Mouse (Mus musculus) E14TG2a.4 (cell line): ENCODE measurements around the gene Tjp2.

Experiments used
- H3K27me3 ChIP-seq: 2 replicates; pipeline ENCODE4 v1.6.1; 2014; ENCODE audit warnings: low read length, control low read depth; ENCODE audit not compliant: insufficient read depth
- H3K36me3 ChIP-seq: 2 replicates; pipeline ENCODE4 v1.6.1; 2014; ENCODE audit warnings: low read length, control low read depth; ENCODE audit not compliant: insufficient read depth
- H3K4me1 ChIP-seq: replicated peaks from 2 replicates; pipeline ENCODE4 v1.6.1; 2014; ENCODE audit warnings: low read depth, low read length, control low read depth
- H3K4me3 ChIP-seq: replicated peaks from 2 replicates; pipeline ENCODE4 v1.5.1; 2014; ENCODE audit warnings: mild to moderate bottlenecking, low read length
- H3K9me3 ChIP-seq: 2 replicates; pipeline ENCODE4 v1.6.1; 2014; ENCODE audit warnings: low read length, control low read depth
- CTCF ChIP-seq: conservative IDR thresholded peaks from 2 replicates; pipeline ENCODE4 v1.5.1; 2014; ENCODE audit warnings: low read length
- NANOG ChIP-seq: IDR thresholded peaks from 2 replicates; pipeline ENCODE4 v1.6.1; 2014; ENCODE audit warnings: borderline replicate concordance, low read length, mixed read lengths
- POU5F1 ChIP-seq: IDR thresholded peaks from 2 replicates; pipeline ENCODE4 v1.6.1; 2014; ENCODE audit warnings: low read length, borderline replicate concordance

The Tjp2 gene

DNA sequence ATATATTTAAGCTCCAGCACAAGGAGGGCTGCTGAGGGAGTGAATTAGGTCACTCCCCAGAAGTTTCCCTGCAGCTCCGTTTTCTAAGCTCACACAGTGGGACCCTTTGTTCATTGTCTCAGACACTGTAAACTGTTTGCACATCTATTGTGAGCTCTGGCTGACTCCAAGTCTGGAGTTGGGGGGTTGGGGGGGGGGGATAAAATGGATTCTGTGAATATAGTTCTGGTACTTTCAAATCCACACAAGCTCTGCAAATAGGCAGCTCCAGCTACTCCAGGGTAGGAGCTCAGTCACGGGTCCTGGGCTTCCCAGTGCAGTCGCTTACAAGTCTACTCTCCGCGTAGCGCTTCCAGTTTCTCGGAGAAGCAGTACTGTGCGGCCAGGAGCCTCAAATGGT is 64.4 kb downstream of the Tjp2 start:
- Histone ChIP-seq H3K4me1 (peaks cover 84% of the 10 kb centered on the region), H3K36me3 (peaks cover 34% of the 10 kb centered on the region), H3K27me3 (no peaks in the 10 kb centered on the region), H3K9me3 (no peaks in the 10 kb centered on the region), H3K4me3 (no peak overlapping the region)
- TF ChIP-seq CTCF (no peak), NANOG (no peak), POU5F1 (no peak)

DNA sequence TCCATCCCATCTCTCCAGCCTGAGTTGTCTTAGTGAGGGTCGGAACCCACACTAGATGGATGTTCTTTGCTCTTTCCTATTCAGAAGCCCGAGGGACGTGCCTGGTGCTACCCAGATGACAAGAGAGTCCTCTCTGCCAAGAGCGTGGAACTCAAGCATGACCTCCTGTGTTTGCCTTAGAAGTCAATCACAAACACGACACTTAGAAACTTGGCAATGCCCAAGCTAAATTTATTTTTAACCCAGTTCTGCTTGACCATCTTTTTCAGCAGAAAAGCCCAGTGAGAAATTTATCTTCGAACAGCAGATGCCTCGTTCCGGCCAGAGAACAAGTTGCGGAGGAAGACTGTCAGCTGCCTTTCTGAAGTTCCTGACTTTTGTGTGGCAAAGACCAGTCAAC is 65.1 kb downstream of the Tjp2 start:
- H3K36me3 ChIP-seq: peaks cover 39% of the 10 kb centered on the region
- peaks cover 82% of the 10 kb centered on the region for H3K4me1 ChIP-seq
- no peaks in the 10 kb centered on the region for H3K9me3 ChIP-seq
- TF ChIP-seq CTCF (no peak), POU5F1 (no peak), NANOG (no peak)
- no peaks in the 10 kb centered on the region for H3K27me3 ChIP-seq
- no peak overlapping the region for H3K4me3 ChIP-seq

DNA sequence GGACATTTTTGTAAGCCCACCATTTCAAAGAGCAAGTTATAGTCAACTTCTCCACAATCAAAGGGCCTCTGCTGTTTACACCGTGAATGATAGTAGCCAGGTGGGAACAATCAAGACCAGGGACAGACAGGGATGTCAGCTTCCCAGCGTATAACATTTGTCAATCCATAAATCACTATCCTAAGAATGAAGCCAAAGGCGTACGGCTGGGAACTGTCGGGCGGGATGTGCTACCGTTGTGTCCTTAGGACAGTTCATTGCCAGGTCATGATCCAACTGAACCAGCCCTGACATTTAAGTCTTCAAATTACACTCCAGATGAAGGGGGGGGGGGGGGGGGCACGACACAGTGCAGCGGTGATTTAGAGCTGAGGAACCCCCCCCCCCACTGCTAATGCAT is 65.5 kb downstream of the Tjp2 start:
- H3K4me3 ChIP-seq: no peak overlapping the region
- TF ChIP-seq NANOG (no peak), CTCF (no peak), POU5F1 (no peak)
- H3K36me3 ChIP-seq: peaks cover 41% of the 10 kb centered on the region
- H3K4me1 ChIP-seq: peaks cover 81% of the 10 kb centered on the region
- no peaks in the 10 kb centered on the region for H3K9me3 ChIP-seq
- no peaks in the 10 kb centered on the region for H3K27me3 ChIP-seq

DNA sequence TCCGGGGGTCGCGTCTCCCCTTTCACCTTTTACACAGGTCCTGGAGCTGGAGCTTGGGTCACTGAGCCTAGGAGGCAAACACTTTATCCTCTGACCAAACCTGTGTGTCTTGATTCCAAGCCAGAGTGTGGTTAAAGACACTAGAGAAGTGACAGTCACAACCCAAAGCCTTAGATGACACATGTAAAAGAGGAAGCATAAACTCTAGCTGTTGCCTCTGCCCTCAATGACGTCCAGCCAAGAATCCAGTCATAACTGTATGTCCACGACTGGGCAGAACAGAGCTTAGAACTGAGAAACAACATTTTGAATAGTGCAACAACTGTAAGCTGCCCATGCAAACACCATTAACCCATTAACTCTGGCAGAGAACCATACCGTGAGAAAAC is 68.8 kb downstream of the Tjp2 start:
- H3K4me3 ChIP-seq: no peak overlapping the region
- no peaks in the 10 kb centered on the region for H3K9me3 ChIP-seq
- H3K4me1 ChIP-seq: peaks cover 77% of the 10 kb centered on the region
- TF ChIP-seq NANOG (no peak), POU5F1 (no peak), CTCF (no peak)
- H3K27me3 ChIP-seq: no peaks in the 10 kb centered on the region
- peaks cover 55% of the 10 kb centered on the region for H3K36me3 ChIP-seq

DNA sequence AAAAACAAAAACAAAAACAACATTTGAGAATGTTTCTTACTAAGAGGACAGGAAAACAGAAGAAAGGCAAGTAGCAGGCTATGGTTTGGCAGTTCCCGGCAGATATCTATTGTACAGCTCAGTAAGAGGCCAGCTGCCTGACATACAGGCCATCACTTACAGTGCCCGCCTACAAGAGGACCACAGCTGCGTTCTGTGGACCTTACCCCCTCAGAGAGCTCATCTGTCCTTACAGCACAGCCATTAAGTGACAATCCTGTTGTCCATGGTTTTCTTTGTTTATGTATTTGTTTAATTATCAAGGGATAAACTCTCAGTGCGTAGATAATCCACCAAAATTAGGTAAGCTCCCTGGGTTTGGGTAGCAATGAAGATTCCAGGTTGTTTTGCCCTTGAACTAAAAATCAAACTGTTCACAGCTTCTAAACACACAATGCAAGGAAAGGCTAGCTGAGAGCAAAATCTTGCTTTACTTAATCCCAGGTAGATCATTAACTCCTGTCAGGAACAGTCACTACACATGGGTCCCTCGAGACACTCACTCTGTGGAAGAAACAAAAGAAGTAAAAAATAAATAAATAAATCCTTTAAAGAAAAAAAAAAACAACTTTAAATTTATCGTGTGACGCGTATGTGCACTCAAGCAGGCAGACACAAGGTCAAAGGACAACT is 69.3 kb downstream of the Tjp2 start:
- TF ChIP-seq POU5F1 (no peak), CTCF (no peak), NANOG (no peak)
- peaks cover 76% of the 10 kb centered on the region for H3K4me1 ChIP-seq
- H3K4me3 ChIP-seq: no peak overlapping the region
- peaks cover 55% of the 10 kb centered on the region for H3K36me3 ChIP-seq
- H3K9me3 ChIP-seq: no peaks in the 10 kb centered on the region
- H3K27me3 ChIP-seq: no peaks in the 10 kb centered on the region

DNA sequence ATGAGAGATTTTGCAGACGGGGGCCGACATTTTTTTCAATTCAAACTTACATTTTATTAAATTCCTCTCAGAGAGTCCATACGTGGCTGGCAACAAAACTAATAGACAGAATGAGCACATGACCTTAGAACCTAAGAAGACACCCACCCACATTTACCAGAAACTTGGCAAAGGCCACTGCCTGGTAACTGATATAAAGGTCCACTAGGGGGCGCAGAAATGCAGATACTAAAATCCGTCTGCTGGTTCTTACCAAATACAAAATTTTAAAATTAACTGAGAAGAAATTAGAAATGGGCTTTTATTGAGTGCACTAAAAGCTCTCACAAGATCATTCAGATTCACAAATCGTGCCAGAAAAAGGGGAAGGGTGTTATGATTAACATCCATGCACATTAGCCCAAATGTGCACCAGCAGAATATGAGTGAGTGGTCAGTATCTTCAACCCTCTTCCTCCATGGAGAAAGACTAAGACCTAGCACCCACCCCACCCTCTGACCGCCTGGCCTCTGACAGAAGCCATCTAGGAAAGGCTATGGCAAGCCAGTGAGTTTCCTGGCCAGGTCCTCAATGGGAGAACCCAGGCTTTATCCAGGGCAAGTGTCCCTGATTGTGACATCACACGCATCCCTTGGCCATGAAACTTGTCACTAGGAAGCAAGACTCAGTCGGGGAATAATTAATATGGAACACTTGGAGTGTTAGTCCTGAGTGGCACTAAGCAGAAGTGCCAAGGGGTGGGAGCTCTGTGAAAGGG is 71.4 kb downstream of the Tjp2 start:
- no peak overlapping the region for H3K4me3 ChIP-seq
- H3K27me3 ChIP-seq: no peaks in the 10 kb centered on the region
- H3K9me3 ChIP-seq: no peaks in the 10 kb centered on the region
- peaks cover 74% of the 10 kb centered on the region for H3K4me1 ChIP-seq
- peak; percentile 85 for TF ChIP-seq CTCF
- TF ChIP-seq POU5F1: no peak
- H3K36me3 ChIP-seq: peaks cover 68% of the 10 kb centered on the region

GRCm38 (mm10) chr19:24144009-24144408 is 80.8 kb downstream of the Tjp2 start:
- TF ChIP-seq NANOG: no peak
- TF ChIP-seq POU5F1: no peak
- no peak for TF ChIP-seq CTCF
- Histone ChIP-seq H3K9me3 (no peaks in the 10 kb centered on the region), H3K27me3 (no peaks in the 10 kb centered on the region), H3K4me1 (peaks cover 76% of the 10 kb centered on the region), H3K36me3 (peaks cover 76% of the 10 kb centered on the region), H3K4me3 (no peak overlapping the region)

DNA sequence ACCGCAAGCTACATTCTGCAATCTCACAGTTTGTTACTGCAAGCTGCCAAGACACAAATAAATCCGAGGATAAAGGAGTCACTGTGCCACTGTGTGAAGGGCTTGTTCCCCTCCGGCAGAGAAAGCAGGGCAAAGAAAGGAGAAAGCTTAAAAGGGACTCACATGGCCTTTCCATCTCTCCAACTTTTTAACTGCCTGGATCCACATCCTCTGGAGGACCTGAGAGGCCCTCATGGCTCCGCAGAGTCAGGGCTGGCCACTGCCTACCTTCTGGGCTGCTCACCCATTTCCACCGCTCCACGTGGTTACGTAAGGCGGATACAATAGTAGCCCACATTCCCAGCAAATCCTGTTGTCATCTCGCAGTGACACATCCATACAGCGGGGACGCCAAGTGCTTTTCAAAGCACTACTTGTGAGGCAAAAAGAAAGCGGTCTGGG is 82.2 kb downstream of the Tjp2 start:
- Histone ChIP-seq H3K9me3 (no peaks in the 10 kb centered on the region), H3K4me3 (no peak overlapping the region)
- TF ChIP-seq POU5F1 (no peak), CTCF (no peak), NANOG (no peak)

GRCm38 (mm10) chr19:24140298-24140697 is 84.5 kb downstream of the Tjp2 start:
- Histone ChIP-seq H3K4me1 (peaks cover 59% of the 10 kb centered on the region), H3K36me3 (peaks cover 83% of the 10 kb centered on the region), H3K27me3 (no peaks in the 10 kb centered on the region), H3K4me3 (no peak overlapping the region), H3K9me3 (no peaks in the 10 kb centered on the region)
- TF ChIP-seq CTCF (no peak), POU5F1 (no peak), NANOG (no peak)

More for the DNA sequence above, 82.2 kb downstream of the Tjp2 start:
- peaks cover 76% of the 10 kb centered on the region for H3K36me3 ChIP-seq
- peaks cover 67% of the 10 kb centered on the region for H3K4me1 ChIP-seq
- H3K27me3 ChIP-seq: no peaks in the 10 kb centered on the region
